Mouse (Mus musculus) liver, postnatal 0 days (tissue): ENCODE measurements at regions not wholly inside any gene's neighbourhood (a gene's known extent, or its start where the extent isn't known, plus 50 kb on each side); places are given as distances from the start of the nearest gene placed in this dataset.

Source experiments
- CTCF ChIP-seq: sonication (generic); IDR thresholded peaks from 2 replicates; pipeline ENCODE4 v1.5.1; 2016; ENCODE audit warnings: antibody characterized with exemption, low read depth
- EP300 ChIP-seq: IDR thresholded peaks from 2 replicates; pipeline ENCODE4 v1.6.1; 2016; ENCODE audit warnings: antibody characterized with exemption, low read depth, mild to moderate bottlenecking

- TF ChIP-seq CTCF (no peak), EP300 (no peak)
These were observed 57.6 kb upstream of the Sox5 start for GRCm38 (mm10) chr6:144839383-144839782.
